Mouse (Mus musculus) embryonic fibroblast, embryonic 13.5 days (primary cell): ENCODE results near the gene Slc8a2.

Experiments
- CTCF ChIP-seq: IDR thresholded peaks from 2 replicates; pipeline ENCODE4 v1.5.1; 2011; ENCODE audit warnings: mild to moderate bottlenecking, control low read depth, low read length, moderate library complexity, borderline replicate concordance; ENCODE audit not compliant: insufficient read depth
- POLR2A ChIP-seq: IDR thresholded peaks from 2 replicates; pipeline ENCODE4 v1.6.1; 2011; ENCODE audit warnings: low read depth, mild to moderate bottlenecking, control low read depth, low read length, moderate library complexity

- TF ChIP-seq CTCF, result no peak
- no peak for TF ChIP-seq POLR2A
These were observed at the start of gene Slc8a2 for GRCm38 (mm10) chr7:16129421-16129845.
